In genomic region chr10:114725591-114725990, GRCm38 (mm10) we compare ENCODE assay signal across 17 mouse cellular contexts.
DNase-seq lines count a peak whose midpoint lies in the region; ATAC-seq and TF ChIP-seq lines count a peak whose summit lies in the region.
"Had no signal": no experiment of that assay in that cellular context is flagged by ENCODE, and none has a peak within 500 bp of the region (broad histone marks: within the 10 kb centered on the region; RNA-seq: fewer than 3 reads in every experiment).

No protein-coding gene starts in this region.

- no peaks in the 10 kb centered on the region for H3K36me3 ChIP-seq in kidney, postnatal 0 days (ENCODE audit: insufficient read depth, low read length)
- H3K36me3 ChIP-seq: embryonic facial prominence, embryonic 13.5 days; forebrain, embryonic 15.5 days; liver, embryonic 13.5 days had no signal

- intact Hi-C loops in heart, postnatal 25 days (cut with DNase I) = no loop called here

- H3K4me1 ChIP-seq in kidney, postnatal 0 days (replicated peaks; ENCODE audit: insufficient read depth, low read length) = no peaks in the 10 kb centered on the region
- H3K4me1 ChIP-seq: embryonic facial prominence, embryonic 13.5 days; forebrain, embryonic 15.5 days; liver, embryonic 13.5 days had no signal

- WGBS in kidney, postnatal 0 days = 76% methylated on average over 2 of the region's 2 CpGs

- no peak for ATAC-seq in kidney, postnatal 0 days (replicated peaks; ENCODE audit: low FRiP score, low read depth)
- ATAC-seq: forebrain, embryonic 15.5 days; inflammation-experienced regulatory T-cells, adult 6 months had no signal

- no peak overlapping the region for H3K4me3 ChIP-seq in kidney, postnatal 0 days (replicated peaks; ENCODE audit: low read depth, low read length)
- H3K4me3 ChIP-seq: embryonic facial prominence, embryonic 13.5 days; forebrain, embryonic 15.5 days; liver, embryonic 13.5 days had no signal

- H3K27ac ChIP-seq in kidney, postnatal 0 days = no peak overlapping the region
- H3K27ac ChIP-seq: embryonic facial prominence, embryonic 13.5 days; forebrain, embryonic 15.5 days; liver, embryonic 13.5 days had no signal

- no peak overlapping the region for H3K4me2 ChIP-seq in kidney, postnatal 0 days (ENCODE audit: low read length)
- H3K4me2 ChIP-seq: embryonic facial prominence, embryonic 13.5 days; forebrain, embryonic 15.5 days; liver, embryonic 13.5 days had no signal

- H3K27me3 ChIP-seq in kidney, postnatal 0 days (ENCODE audit: insufficient read depth, low read length) = no peaks in the 10 kb centered on the region
- H3K27me3 ChIP-seq: embryonic facial prominence, embryonic 13.5 days; forebrain, embryonic 15.5 days; liver, embryonic 13.5 days had no signal

- peak; percentile 36 for TF ChIP-seq CTCF in kidney, postnatal 0 days (IDR thresholded peaks at IDR 0.05; ENCODE audit: low read depth)

- H3K9me3 ChIP-seq in kidney, postnatal 0 days (replicated peaks; ENCODE audit: low read length) = no peaks in the 10 kb centered on the region
- H3K9me3 ChIP-seq: embryonic facial prominence, embryonic 13.5 days; forebrain, embryonic 15.5 days; liver, embryonic 13.5 days had no signal

- H3K9ac ChIP-seq in kidney, postnatal 0 days (ENCODE audit: low read depth, low read length) = no peak overlapping the region
- H3K9ac ChIP-seq: embryonic facial prominence, embryonic 13.5 days; forebrain, embryonic 15.5 days; liver, embryonic 13.5 days had no signal

- DNase-seq in embryo, embryonic 11 days = peak; percentile 17
- no peak for DNase-seq in embryo, embryonic 10 days (ENCODE audit: low spot score)
- peak; percentile 2 for DNase-seq in kidney, postnatal 0 days (ENCODE audit: low spot score)
- no peak for DNase-seq in kidney, adult 8-10 months
- DNase-seq in 416B (ENCODE audit: low read depth) (peak; percentile 8), ZHBTc4 (ENCODE audit: low read depth, low spot score) (peak; percentile 38)
- DNase-seq in heart, postnatal 25 days (ENCODE audit: low spot score) = no peak
- no peak for DNase-seq in adrenal gland, postnatal 4 days (ENCODE audit: low spot score in 2 of 2)
- DNase-seq: adrenal gland, postnatal 36 days; cerebellum, adult 18-20 months; kidney, postnatal 36 days; liver, embryonic 13.5 days; lung, postnatal 14 days; thymus, adult 18-20 months had no signal

Comparison
In these comparisons a context has a peak if more than half of its experiments do, and no peak if none do; other contexts are left out.
1. DNase-seq: peak in embryo, embryonic 11 days (single experiment), kidney, postnatal 0 days (single experiment), 416B (single experiment) and ZHBTc4 (single experiment); none in embryo, embryonic 10 days (single experiment), kidney, adult 8-10 months (0 of 2), heart, postnatal 25 days (single experiment) and adrenal gland, postnatal 4 days (0 of 2).